Mouse (Mus musculus) mesoderm, embryonic 11.5 days (tissue): Measurements from ENCODE around the gene Ccpg1.

Experiments
- DNase-seq: peaks from one replicate; pipeline ENCODE4 v3.0.0-alpha.2; 2012; ENCODE audit warnings: low read depth, low spot score

Gene Ccpg1

DNA sequence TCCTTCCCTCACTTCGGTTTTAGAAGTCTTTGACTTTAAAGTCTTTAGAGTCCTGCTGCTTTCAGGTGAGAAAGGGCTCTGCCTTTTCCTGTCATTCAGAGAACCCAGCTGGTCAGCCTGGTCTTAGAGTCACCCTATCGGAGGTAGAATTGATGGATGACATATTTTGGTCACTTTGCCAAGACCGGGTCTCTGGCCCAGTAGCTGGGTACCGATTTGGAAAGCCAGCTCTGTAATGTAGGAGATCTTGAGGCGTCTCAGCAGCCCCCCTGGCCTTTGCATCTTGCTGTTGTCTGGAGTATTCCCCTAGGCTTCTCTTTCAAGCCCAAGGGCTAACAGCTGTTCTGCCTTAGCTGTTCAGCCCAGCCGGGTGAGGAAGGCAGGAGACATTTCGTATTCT is 60.0 kb downstream of the Ccpg1 start:
- DNase-seq = peak; percentile 21

DNA sequence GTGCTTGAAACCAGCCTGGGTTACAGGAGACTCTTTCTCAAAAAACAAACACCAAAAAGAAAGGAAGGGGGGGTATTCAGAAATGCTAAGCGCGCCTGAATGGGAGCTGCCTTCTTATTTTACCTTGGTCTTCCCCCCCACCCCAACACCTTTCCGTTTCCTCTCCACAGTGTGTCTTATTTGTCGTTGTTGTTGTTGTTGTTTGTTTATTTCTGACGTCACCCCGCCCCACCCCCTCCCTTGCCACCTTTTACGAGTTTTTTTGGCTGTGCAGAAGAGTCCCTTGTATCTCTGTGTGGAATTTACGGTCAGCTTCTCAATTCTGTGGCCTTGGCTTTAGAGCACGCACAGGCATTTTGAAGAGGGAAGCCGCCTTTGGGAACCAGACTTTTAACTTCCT is 60.5 kb downstream of the Ccpg1 start:
- DNase-seq = no peak

DNA sequence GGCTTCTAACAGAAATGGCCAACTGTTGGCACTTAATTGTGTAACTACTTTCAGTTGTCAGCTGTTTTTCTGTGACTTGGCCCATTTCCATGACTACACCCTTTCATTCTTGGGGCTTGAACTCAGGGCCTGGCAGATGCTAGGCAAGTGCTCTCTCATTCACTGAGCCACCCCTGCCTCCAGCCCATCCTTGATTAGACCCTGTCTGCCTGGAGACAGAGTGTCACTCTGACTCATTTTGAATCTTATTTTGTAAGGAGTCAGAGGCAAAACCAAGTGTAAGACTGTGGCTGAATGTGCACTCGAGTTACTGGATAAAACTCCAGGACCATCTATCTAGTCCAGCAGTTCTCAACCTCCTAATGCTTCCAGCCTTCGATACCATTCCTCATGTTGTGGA is 62.7 kb downstream of the Ccpg1 start:
- no peak for DNase-seq

DNA sequence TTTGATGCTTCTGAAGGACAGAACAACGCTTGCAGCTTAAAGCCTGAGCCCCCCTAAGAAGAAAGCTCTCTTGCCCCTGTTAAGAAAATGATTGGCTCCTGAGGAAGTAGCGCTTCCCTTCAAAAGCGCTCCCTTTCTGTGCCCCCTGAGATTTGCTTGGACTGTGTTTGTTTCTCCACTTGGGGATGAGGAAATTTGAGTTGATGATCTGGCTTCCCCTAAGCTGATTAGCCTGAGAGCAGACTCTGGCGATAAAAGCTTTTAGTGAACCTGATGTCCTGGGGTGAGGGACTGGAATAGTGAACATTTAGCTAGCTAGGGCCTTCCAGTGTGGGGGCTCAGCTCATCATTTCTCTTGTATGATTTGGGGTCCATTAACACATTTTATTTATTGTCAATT is 63.7 kb downstream of the Ccpg1 start:
- DNase-seq = no peak

DNA sequence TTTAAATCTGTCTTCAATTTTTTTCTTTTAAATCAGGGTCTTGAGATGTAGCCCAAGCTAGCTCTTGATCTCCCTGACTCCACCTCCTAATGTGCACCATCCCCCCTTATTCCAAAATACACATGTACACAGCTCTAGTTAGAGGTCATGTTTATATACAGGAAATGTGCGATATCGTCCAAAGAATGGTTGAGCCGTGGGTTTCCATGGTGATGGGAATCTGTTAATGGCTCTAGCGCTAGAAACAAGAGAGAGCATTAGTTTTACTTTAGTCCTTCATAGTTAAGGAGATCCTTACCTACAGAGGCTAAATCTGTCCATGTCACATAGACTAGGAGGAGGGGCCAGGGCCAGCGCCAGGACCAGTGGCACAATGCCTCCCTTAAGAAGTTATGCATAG is 64.6 kb downstream of the Ccpg1 start:
- DNase-seq = no peak

DNA sequence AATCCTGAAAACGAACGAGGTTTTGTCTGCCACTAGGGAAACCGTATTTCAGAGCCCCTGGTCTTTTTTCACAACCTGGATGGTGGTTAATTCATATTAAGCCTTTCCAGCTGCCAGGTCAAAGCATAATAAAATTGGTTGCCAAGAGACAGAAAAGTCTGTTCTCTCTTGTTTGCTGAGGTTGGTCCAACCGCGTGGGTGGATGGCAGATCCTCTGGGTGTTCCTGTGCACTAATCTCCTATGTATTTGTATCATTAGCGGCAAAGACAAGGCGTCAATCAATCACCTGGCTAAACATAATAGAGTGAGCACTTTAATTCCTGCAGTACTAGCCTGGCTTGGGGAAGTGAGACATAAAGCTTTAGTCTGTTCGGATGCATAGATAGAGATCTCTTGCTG is 65.4 kb downstream of the Ccpg1 start:
- DNase-seq = no peak

DNA sequence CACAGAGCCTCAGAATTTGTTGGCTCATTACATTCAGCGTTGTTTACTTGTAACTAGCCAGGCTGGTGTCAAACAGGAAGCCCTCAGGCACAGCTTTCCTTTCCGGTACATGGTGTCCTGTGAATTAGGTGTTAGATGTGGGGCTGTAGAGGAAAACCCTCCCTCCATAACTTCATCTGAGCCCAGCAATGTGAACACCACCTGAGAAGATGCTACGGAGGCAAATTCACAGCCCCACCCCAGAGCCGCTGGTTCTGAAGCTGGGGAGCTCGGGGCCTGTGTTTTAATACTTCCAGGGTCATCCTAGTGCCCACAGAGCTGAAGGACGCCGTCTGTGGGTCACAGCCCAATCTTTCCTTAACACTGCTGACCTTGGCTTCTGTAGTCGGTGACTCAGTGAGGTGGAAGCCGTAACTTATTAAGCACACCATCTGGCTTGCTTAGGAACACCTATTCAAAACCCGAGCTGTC is 70.2 kb downstream of the Ccpg1 start:
- DNase-seq = no peak

DNA sequence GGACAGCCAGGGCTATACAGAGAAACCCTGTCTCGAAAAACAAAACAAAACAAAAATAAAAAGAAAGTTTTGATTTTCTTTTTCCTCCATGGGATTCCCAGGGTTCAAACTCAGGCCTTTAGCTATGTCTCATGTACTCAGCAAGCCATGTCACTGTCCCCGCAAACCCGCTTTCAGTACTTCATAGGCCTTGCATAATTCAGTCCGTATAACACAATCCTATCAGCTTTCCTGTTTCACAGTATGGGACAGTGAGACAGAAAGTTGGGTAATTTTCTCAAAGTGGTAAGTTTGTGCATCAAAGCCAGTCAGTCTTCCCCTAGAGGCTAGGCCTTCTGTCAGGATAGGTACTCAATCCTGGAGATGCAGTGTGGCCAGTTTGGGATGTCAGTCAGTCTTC is 74.0 kb downstream of the Ccpg1 start:
- DNase-seq = no peak

DNA sequence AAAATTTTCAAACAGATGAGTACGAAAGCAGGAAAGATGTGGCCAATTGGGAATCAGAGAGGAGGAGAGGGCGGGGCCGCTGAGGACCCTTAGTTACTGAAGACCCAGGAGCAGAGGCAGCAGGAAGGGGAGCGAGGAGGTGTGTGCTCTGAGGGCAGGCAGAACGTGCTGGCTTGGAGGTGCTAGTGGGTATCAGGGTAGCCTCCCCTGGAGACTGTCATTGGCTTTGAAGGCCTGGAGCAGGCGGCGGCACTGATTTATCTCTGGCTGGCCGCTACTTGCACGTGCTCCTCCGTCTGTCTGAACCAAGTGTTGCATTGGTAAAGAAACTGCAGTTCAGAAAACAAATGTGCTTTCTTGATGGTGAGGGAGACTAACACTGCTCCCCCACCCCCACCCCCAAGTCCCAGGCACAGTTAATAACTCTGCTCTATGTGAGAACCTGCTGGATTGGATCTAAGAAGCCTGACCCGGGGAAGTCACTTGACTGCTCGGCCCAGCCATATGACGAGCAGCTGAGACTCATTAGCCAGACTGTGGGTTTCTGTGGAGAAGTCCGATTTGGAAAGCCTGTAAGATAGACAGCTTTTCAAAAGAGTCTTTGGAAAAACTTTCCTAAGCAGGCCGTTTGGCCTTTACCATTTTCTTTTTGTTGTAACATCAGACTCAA is 78.5 kb downstream of the Ccpg1 start:
- DNase-seq = peak; percentile 34
